Mouse (Mus musculus) erythroblast, adult 5-6 weeks (primary cell): ENCODE results near the gene 2700049A03Rik. TPM values are rescaled to one million over a fixed set of nuclear protein-coding genes. Genes with fewer than 3 reads are reported as not detected.
A peak's percentile ranks its signal among the peaks of the same experiment; 100 is the strongest.
"Not testable (repeated sequence)": the region's sequence is repeated elsewhere in the genome, so short reads cannot be mapped to it uniquely, and the experiment has no call there.

ENCODE experiments used
- ATAC-seq: replicated peaks from 2 replicates; pipeline ENCODE4 v1.8.0; 2016; ENCODE audit warnings: moderate number of reproducible peaks, mild to moderate bottlenecking, moderate TSS enrichment, inconsistent platforms; ENCODE audit not compliant: poor library complexity, low FRiP score, severe bottlenecking
- total RNA-seq, 2 experiments: library from RNA; stranded (forward) in 1 of 2; stranded (reverse) in 1 of 2; fragments of 150-400 nt in 1 of 2; fragments of 200-764, 138-1000 nt in 1 of 2; gene quantifications; 2 replicates each; pipeline versions ENCODE4 v1.2.3 to v1.2.4; 2015 to 2017; ENCODE audit warnings: low replicate concordance in 2 of 2

2700049A03Rik gene
- total RNA-seq (2015; ENCODE audit: low replicate concordance), result 5.8 and 12.3 TPM in 2 replicates
- 15.4 and 17.7 TPM in 2 replicates for total RNA-seq (2017; ENCODE audit: low replicate concordance)

- peak; percentile 82 for ATAC-seq
Measured at GRCm38 (mm10) chr12:71136130-71136973, at the start of gene 2700049A03Rik, which contains the start of gene Timm9. Gene 2700049A03Rik, plus strand, starts transcription at chr12:71136848. Gene Timm9, minus strand, starts transcription at chr12:71136684.

- ATAC-seq, result not testable (repeated sequence)
Measured at GRCm38 (mm10) chr12:71104275-71104674, 32.4 kb upstream of the 2700049A03Rik start.

- no peak for ATAC-seq
Measured at GRCm38 (mm10) chr12:71107216-71107771, 29.4 kb upstream of the 2700049A03Rik start.

GRCm38 (mm10) chr12:71111331-71111730 lies 25.3 kb upstream of the 2700049A03Rik start, which contains the start of gene Tomm20l:
Gene Tomm20l, plus strand, starts transcription at chr12:71111428.
- ATAC-seq, result 0 out of 2 replicates have a peak, but pooled peaks have one; percentile 11

- ATAC-seq, result peak; percentile 27
Measured at GRCm38 (mm10) chr12:71113074-71113473, 23.6 kb upstream of the 2700049A03Rik start.

- 0 out of 2 replicates have a peak, but pooled peaks have one; percentile 65 for ATAC-seq
Measured at GRCm38 (mm10) chr12:71113675-71114288, 22.9 kb upstream of the 2700049A03Rik start.

- ATAC-seq, result no peak
Measured at GRCm38 (mm10) chr12:71116411-71116810, 20.2 kb upstream of the 2700049A03Rik start.

- no peak for ATAC-seq
Measured at GRCm38 (mm10) chr12:71122731-71123130, 13.9 kb upstream of the 2700049A03Rik start.

GRCm38 (mm10) chr12:71123286-71123685 lies 13.4 kb upstream of the 2700049A03Rik start:
- no peak for ATAC-seq

GRCm38 (mm10) chr12:71135581-71135980 lies 1.1 kb upstream of the 2700049A03Rik start:
- no peak for ATAC-seq

GRCm38 (mm10) chr12:71136974-71137491 lies 385 bp downstream of the 2700049A03Rik start:
- ATAC-seq, result peak; percentile 90

- no peak for ATAC-seq
Measured at GRCm38 (mm10) chr12:71137686-71138085, 1.0 kb downstream of the 2700049A03Rik start.

- no peak for ATAC-seq
Measured at GRCm38 (mm10) chr12:71139258-71139828, 2.7 kb downstream of the 2700049A03Rik start.

- ATAC-seq, result no peak
Measured at GRCm38 (mm10) chr12:71141189-71141588, 4.5 kb downstream of the 2700049A03Rik start.

- peak; percentile 66 for ATAC-seq
Measured at GRCm38 (mm10) chr12:71147641-71148040, 11.0 kb downstream of the 2700049A03Rik start.

GRCm38 (mm10) chr12:71148801-71149200 lies 12.2 kb downstream of the 2700049A03Rik start:
- ATAC-seq, result no peak

- ATAC-seq, result no peak
Measured at GRCm38 (mm10) chr12:71149456-71149855, 12.8 kb downstream of the 2700049A03Rik start.

- ATAC-seq, result peak; percentile 59; the same call in 1 of the 2 replicates
Measured at GRCm38 (mm10) chr12:71150167-71150566, 13.5 kb downstream of the 2700049A03Rik start.

GRCm38 (mm10) chr12:71154979-71155378 lies 18.3 kb downstream of the 2700049A03Rik start:
- ATAC-seq, result no peak

- ATAC-seq, result no peak
Measured at GRCm38 (mm10) chr12:71157974-71158373, 21.3 kb downstream of the 2700049A03Rik start.
